Mouse (Mus musculus): ENCODE results near the gene Nupl1.
A peak's percentile ranks its signal among the peaks of the same experiment; 100 is the strongest.

DNA sequence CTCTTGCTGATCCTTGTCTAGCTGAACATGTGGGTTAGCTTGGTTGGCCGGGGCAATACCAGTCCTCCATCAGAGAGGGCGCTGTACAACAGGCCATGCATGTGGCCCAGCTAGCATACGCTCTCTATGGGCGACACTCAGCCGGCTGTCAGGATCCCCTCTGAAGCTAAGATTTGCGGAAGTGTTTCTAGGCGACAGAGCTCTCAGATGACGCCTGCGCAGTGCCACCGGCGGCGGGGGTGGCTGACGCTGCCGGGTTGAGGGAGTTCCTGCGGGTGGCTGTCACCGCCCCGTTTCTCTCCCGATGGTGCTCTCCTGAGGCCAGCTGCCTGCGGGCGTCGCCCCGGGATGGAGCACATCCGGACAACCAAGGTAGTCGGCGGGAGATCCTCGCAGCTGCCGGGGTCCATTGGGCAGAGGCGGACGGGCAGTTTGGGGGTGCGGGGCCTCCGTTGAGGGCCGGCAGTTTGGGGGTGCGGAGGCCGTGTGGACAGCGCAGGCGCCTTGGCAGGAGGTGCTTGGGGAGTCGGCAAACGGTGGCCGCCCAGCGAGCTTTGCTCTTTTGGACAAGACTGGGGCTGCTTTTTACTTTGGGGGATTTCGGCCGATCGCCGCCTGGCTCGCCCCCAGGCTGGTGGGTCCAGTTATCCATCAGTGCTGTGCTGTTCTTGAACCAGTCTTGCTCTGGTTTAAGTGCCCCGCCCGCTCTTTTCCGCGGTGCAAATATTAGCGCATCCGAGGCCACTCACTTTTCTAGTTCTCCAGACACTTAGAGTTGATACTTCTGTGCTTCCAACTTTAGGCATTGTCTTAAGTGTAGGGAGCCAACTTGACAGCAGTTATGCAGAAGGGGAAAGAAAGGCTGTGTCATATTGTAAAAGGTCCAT, 14.0 kb upstream of the Nupl1 start, which contains the start of gene Mtmr6:
- TF ChIP-seq CTCF (IDR thresholded peaks at IDR 0.05; ENCODE audit: control insufficient read depth, insufficient read depth, low read length): peak; percentile 98
- peak; percentile 80; the same call in 1 of the 2 replicates for TF ChIP-seq POLR2A (IDR thresholded peaks at IDR 0.05; ENCODE audit: borderline replicate concordance, control insufficient read depth, low read depth, low read length)
